Mouse (Mus musculus) hematopoietic stem cell, adult 5-6 weeks (primary cell): Measurements from ENCODE around the gene Btbd35f24. TPM values are rescaled to one million over a fixed set of nuclear protein-coding genes. Genes with fewer than 3 reads are reported as not detected.
"Not testable (repeated sequence)": the region's sequence is repeated elsewhere in the genome, so short reads cannot be mapped to it uniquely, and the experiment has no call there.

Source experiments
- ATAC-seq, 2 experiments: fragments of 125-278 bp in 1 of 2; replicated peaks in 1 of 2; 2 replicates each; pipeline ENCODE4 v1.8.0; 2016 to 2017; ENCODE audit warnings: inconsistent platforms in 2 of 2, mild to moderate bottlenecking in 2 of 2, moderate number of reproducible peaks in 2 of 2, low read depth in 1 of 2, moderate TSS enrichment in 1 of 2; ENCODE audit not compliant: low FRiP score in 2 of 2, poor library complexity in 2 of 2, severe bottlenecking in 2 of 2, insufficient read depth in 1 of 2, low TSS enrichment in 1 of 2
- total RNA-seq: library from RNA; stranded (forward); fragments of 172-1452, 232-1000 nt; gene quantifications from 2 replicates; pipeline ENCODE4 v1.2.3, GENCODE M21; 2017

Btbd35f24 gene
- total RNA-seq = not detected in 2 replicates

DNA sequence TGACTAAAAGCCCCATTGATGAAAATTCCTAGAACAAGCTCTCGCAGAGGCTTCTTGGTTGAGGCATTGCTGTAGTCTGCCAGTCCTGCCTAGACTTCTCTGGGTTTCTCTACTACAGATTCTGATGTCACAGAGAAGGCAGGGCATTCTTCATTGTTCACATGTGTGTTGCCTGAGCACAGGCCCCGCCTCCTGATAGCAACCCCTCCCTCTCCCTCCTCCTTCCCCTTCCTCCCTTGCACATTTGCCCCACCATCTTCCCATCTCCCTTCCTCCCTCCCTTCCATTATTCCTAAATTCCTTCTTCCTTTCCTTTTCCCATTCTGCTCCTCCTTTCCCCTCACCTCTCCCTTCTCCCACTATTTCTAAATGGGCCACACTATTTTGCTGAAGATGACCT lies at the start of gene Btbd35f24:
Gene Btbd35f24, minus strand, starts transcription at position 101 of the 400 bp plus-strand sequence.
- not testable (repeated sequence) for ATAC-seq

Other genes starting within 250 kb of the Btbd35f24 start
- gene Btbd35f23, start 119.0 kb downstream of the Btbd35f24 start, total RNA-seq = not detected in 2 replicates
- not detected in 2 replicates for gene Btbd35f11, start 247.9 kb upstream of the Btbd35f24 start, total RNA-seq